Mouse (Mus musculus) monocyte, adult 5-6 weeks (primary cell): Measurements from ENCODE around the gene Armc2. TPM values are rescaled to one million over a fixed set of nuclear protein-coding genes. Genes with fewer than 3 reads are reported as not detected.

Experiments used
- ATAC-seq: fragments of 153-309, 156-312 bp; replicated peaks from 2 replicates; pipeline ENCODE4 v1.8.0; 2017; ENCODE audit warnings: mild to moderate bottlenecking; ENCODE audit not compliant: low TSS enrichment, insufficient number of reproducible peaks, severe bottlenecking, poor library complexity, low FRiP score
- total RNA-seq: library from RNA; stranded (forward); fragments of 200-1000, 200-491, 200-594 nt; gene quantifications from 3 replicates; pipeline ENCODE4 v1.2.3, GENCODE M21; 2017

The Armc2 gene
- total RNA-seq, 1 experiment from 2014 or later: 1.3 TPM

DNA sequence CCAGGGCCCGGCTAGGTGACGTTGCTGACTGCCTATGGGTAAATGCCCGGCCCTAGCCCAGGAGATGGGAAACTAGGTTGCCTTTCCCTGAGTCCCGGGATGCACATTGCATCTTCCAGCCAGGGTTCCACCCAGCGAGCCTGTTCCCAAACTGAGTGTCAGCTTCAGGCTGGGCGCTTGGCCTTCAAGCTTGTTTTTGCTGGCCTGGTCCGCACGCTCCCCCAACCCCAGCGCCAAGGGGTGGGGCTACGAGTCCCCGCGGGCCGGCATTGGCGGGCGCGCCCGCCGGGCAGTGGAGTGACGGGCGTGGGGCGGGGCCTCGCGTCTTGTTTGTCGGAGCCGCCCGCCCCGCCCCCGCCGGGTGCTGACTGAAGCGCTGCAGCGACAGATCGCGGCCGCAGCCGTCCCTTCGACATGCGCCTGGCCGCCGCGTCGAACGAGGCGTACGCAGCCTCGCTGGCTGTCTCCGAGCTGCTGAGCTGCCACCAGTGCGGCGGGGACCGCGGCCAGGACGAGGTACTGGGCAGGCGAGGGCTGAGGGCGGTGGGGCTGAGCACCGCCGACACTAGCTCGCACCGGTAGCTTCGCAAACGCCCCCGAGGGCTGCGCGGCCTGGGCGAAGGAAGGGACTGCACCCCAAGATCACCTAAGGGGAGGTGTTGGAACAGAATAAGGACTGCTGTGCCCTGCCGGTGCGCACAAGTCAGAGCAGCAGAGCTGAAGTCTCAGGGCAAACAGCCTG lies 131.0 kb downstream of the Armc2 start:
- ATAC-seq: peak; percentile 71

DNA sequence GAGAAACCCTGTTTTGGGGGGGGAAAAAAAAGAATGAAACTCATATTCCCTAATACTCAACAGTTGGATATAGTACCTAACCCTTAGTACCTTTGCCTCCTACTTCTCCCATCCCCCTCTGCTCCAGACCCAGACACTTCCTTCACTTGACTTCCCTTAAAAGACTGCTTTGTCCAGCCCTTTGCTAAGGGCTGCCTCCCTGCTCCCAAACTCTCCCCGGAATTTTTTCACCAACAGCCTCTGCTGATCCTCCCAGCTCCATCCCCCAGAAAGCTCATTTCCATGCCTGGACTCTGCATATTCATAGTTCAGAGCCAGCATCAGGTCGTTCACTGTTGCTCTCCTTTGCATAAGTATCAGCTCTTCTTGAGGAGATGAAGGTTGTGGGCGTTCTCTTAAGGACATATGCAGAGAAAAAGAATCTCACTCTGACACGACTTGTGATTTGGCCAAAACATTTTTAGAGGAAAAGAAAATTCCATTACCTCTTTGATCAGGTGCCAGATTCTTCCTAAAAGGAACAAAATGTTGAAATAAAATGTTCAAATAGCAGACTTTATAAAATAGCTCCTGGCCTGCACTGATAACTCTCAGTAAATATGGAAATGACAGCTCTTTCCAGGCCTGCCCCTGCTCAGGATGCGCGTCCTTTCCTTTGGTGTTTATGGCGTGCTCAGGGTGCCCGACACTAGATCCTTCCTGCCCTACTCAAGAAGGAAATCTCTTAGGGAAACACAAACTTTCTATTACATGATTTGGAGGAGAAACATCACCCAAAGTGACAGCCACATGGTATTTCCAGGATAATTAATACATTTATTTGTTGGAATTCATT lies 134.3 kb downstream of the Armc2 start:
- ATAC-seq: no peak

DNA sequence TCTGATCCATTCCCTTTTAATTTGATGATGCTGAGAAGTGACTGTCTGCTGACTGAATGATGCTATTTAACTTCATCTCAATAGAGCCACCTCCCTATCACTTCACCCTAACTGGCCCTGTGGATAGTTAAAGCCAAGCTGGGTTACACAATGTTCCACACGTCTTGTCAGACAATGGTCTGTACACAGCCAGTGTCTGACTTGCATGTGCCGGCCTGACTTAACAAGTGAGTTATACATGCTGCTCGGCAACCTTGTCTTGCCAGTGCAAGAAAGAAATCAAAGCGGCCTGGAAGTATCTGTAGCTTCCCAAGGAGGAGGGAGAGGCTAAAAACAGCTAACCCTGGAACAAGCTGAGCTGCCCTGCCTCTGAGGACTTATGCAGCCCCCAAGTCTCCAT lies 136.8 kb downstream of the Armc2 start:
- ATAC-seq: no peak

DNA sequence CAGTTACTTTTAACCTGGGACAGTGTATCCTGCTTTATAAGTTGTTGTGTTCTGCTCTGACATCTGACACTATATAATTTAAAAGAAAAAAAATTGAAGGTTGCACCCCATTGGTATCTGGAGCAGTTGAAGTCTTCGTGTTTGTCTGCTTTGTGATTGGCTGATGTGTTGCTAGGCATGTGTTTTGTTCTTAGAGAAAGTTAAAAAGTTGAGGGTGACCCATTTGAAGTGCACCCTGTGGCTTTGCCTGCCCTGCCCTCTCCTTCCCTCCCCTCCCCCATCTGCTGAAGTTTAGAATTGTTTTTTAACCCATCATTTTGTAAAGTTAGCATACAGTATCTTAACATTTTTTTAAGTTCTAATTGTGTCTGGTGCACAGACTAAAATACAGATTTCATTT lies 137.5 kb downstream of the Armc2 start:
- no peak for ATAC-seq

DNA sequence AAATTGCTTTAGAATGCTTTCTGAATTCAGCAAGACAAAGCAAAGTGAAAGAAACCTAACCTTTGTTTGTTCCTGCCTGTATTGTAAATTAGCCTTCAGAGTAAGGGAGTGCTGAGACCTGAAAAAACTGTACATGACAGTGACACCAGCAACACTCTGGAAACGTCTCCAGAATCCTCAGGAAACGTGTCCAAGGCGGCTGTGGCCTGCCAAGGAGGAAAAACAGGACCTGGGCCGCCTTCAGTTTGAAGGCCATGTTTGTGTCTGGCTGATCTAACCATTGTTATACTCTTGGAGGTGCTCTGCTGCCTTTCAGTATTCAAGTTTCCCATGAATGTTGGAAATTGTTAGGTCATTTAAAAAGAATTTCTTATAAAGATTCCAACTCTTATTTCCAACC lies 138.0 kb downstream of the Armc2 start:
- ATAC-seq: no peak

DNA sequence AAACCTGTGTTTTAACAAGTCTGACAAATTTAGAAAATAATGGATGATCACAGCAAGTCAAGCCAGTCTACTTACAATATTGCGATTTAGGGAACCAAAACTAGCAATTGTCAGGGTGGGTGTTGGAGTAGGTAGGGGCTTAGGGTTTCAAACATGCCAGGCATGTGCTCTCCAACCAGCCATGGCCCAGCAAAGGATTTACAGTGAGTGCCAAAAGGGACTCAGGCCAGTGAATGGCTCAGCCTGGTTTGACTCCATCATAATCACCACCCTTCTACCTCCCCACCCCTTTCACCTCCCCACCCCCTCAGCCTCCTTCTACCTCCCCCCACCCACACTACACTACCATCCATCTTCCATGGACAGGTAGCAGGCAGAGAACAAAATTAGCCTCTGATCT lies 138.6 kb downstream of the Armc2 start:
- no peak for ATAC-seq

DNA sequence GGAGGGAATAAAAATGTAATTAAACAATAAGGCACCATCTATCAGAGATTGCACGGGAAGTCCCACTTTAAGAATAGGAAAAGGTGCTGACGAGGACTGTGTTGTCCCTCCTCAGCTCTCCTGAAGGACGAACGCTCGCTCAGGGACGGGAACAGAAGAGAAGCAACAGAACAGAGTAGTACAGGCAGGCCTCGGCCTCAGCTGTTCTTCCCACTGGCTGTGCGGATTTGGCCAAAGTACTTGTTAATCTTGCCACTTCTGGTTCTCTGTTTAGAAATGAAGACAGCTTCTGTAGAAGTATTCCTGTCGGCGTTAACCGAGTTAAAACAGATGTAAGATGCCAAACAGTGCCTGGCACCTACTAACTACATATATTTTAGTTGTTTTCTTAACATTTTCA lies 139.9 kb downstream of the Armc2 start:
- ATAC-seq: no peak

DNA sequence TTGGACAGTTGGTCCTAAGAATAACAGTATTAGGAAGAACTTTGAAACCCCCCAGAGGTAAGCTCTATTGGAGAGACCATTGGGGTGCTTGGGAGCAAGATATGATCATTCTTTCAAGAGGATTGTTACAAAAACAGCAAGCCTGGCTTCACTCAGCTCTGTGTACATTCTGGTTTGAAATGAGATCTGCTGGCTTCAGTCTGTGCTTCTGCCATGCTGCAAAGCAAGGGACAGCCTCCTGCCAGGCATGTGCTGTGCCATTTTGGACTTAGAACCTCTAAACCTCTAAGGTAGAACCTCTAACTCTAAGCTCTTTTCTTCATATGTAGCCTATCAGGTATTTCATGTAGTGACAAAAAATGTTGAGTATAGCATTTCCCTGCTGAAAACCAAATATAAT lies 142.6 kb downstream of the Armc2 start:
- ATAC-seq: no peak

DNA sequence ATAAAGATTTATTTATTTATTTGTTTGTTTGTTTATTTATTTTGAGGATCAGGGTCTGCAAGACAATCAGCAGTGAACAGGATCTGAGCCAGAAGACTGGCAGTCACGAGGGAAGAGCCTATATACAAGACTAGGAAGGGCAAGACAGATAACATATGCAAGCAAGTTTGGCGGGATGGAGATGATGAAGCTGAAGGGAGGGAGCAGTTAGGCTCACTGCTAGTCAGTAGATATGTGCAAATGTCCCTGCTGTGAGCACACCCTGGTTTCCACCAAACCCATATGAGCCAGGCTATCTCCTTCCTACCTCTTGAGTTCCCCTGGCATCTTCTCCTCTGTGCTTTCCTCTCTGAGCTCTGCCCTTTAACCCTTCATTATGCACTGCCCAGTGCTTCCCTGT lies 146.7 kb downstream of the Armc2 start:
- ATAC-seq: no peak

DNA sequence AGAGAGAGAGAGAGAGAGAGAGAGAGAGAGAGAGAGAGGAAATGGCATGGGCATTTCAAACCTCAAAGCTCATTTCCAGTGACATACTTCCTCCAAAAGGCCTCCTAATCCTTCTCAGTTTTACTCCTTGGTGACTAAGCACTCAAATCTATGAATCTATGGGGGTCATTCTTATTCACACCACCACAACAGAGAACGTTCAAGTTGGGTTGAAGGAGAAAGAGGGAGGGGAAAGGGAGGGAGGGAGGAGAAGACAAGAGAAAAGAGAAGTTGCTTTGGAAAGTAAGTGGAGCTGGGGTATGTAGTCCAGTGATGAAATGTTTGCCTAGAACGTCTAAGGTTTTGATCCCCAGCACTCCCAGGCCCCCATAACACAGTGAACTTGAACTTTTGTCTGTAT lies 148.1 kb downstream of the Armc2 start:
- no peak for ATAC-seq

DNA sequence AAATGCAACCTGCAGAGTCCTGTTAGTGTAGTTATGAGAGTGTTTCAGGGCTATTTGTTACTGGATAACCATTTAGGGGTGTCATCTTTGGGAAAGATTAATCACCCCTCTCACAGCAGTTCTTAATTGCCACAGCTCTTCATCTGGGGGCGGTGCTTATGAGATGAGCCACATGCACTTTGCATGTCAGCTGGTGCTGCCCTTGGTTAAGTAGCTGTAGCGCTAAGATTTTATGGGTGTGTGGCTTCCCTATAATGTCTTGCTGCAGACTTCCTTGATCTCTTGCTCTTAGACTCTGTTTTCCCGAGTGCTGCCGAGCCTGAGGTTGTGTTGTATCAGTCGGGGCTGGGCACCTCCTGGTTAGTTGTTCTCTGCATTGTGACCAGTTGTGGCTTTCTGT lies 150.3 kb downstream of the Armc2 start:
- ATAC-seq: no peak

DNA sequence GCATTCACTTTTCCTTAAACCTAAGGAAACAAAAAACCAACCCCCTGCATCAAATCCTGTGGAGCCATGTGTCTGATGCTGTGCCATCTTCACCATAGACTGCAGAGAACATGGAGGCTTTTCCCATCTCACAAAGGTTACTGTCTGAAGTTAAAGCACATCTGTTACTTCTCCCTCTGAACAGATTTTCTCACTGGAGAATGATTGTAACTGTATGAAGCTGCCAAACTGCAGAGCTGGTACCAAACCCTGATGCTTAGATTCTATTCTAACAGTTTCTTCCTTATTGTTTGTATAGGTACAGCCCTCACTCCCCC lies 151.4 kb downstream of the Armc2 start:
- ATAC-seq: no peak

DNA sequence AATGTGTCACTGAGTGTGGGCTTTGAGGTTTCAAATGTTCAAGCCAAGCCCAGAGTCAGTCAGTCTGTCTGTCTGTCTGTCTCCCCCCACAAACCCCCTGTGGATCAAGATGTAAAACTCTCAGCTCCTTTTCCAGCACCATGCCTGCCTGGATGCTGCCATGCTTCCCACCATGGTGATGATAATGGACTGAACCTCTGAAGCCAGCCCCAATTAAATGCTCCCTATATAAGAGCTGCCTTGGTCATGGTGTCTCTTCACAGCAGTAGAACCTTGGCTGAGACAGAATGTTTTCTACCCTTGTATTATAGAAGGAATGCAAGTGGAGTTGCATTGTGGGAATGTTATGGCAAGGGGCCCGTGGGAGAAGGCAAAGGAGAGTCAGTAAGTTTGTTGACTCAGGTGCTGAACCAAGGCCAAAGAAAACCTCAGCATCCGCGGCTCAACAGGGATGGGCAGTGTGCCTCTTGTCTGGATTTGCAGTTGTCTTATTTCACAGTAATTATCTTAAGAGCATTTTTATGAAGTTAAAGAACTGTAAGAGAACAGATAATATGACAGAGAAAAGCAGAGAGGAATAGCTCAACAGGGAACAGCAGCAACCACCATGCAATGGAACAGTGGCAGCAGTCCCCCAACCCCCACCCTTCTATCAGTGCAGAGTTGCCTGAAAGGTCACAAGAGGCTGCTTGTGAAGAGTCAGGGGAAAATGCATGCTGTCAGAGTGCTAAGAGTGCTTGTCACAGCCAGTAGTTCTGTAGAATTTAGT lies 152.0 kb downstream of the Armc2 start:
- ATAC-seq: no peak

Other genes starting within 250 kb of the Armc2 start
- 4.2 to 15.7 TPM (median 5.5 TPM) in 3 replicates for gene Cep57l1, start 208.6 kb downstream of the Armc2 start, total RNA-seq
- 36.4 to 52.6 TPM (median 44.4 TPM) in 3 replicates for gene Sesn1, start 208.5 kb downstream of the Armc2 start, total RNA-seq